Mouse (Mus musculus) liver, postnatal 0 days (tissue): ENCODE measurements around the gene Actr1b.

Experiments
- CTCF ChIP-seq: sonication (generic); IDR thresholded peaks from 2 replicates; pipeline ENCODE4 v1.5.1; 2016; ENCODE audit warnings: antibody characterized with exemption, low read depth
- EP300 ChIP-seq: IDR thresholded peaks from 2 replicates; pipeline ENCODE4 v1.6.1; 2016; ENCODE audit warnings: antibody characterized with exemption, low read depth, mild to moderate bottlenecking

DNA sequence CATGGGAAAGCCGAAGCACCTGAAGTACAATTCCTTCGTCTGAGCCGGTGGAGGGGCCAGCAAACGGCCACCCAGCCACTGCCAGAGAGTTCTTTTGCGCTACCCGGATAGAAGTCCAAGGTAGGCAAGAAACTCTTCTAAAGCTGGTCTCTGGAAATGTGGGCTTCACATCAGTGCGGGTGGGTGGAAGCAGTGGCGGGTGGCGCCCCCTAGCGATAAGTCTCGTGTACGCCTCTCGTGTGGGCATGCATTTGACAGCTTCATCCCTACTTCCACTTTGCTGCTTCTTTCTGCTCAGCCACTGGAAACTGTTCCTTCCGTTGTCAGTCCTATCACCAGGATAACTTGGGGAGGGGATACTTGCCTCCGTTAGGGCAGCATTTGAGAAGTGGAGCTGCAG lies 32.2 kb upstream of the Actr1b start:
- TF ChIP-seq CTCF (peak; percentile 66), EP300 (no peak)
